Mouse (Mus musculus) cerebellum, postnatal 25 days (tissue): ENCODE measurements around the gene Olfr2.
"Not testable (repeated sequence)": the region's sequence is repeated elsewhere in the genome, so short reads cannot be mapped to it uniquely, and the experiment has no call there.

Experiments
- DNase-seq, 2 experiments: peaks; one replicate each; pipeline ENCODE4 v3.0.0; 2021; ENCODE audit warnings: mixed read lengths in 2 of 2

Gene Olfr2

GRCm38 (mm10) chr7:107005972-107006371 lies at the start of gene Olfr2:
Gene Olfr2, minus strand, starts transcription at chr7:107006072.
- DNase-seq: no peak

GRCm38 (mm10) chr7:107047578-107047977 lies 41.7 kb upstream of the Olfr2 start:
- no peak for DNase-seq

- DNase-seq: peak in 1 of 2 experiments; percentile 14
Observed at GRCm38 (mm10) chr7:107045833-107046232, 40.0 kb upstream of the Olfr2 start.

GRCm38 (mm10) chr7:107044407-107044806 lies 38.5 kb upstream of the Olfr2 start:
- DNase-seq: no peak

GRCm38 (mm10) chr7:107043136-107043535 lies 37.3 kb upstream of the Olfr2 start:
- no peak for DNase-seq

GRCm38 (mm10) chr7:107039934-107040563 lies 34.2 kb upstream of the Olfr2 start:
- DNase-seq: no peak

- no peak for DNase-seq
Observed at GRCm38 (mm10) chr7:107030874-107031273, 25.0 kb upstream of the Olfr2 start, which contains the start of gene Olfr713. Gene Olfr713, plus strand, starts transcription at chr7:107031174.

- no peak for DNase-seq
Observed at GRCm38 (mm10) chr7:107004169-107004568, 1.7 kb downstream of the Olfr2 start.

GRCm38 (mm10) chr7:107000798-107001197 lies 5.1 kb downstream of the Olfr2 start:
- DNase-seq: no peak

GRCm38 (mm10) chr7:106985236-106985635 lies 20.6 kb downstream of the Olfr2 start:
- DNase-seq: no peak

GRCm38 (mm10) chr7:106975353-106975752 lies 30.5 kb downstream of the Olfr2 start, which contains the start of gene Olfr711:
Gene Olfr711, minus strand, starts transcription at chr7:106975453.
- no peak for DNase-seq

GRCm38 (mm10) chr7:106967503-106967902 lies 38.4 kb downstream of the Olfr2 start:
- not testable (repeated sequence) for DNase-seq

- DNase-seq: no peak
Observed at GRCm38 (mm10) chr7:106963837-106964236, 42.0 kb downstream of the Olfr2 start, which contains the start of gene Olfr6. Gene Olfr6, minus strand, starts transcription at chr7:106963937.

- no peak for DNase-seq
Observed at GRCm38 (mm10) chr7:106948212-106948611, 57.7 kb downstream of the Olfr2 start, which contains the start of gene Olfr710. Gene Olfr710, minus strand, starts transcription at chr7:106948312.
